Mouse (Mus musculus): ENCODE measurements around the gene Reln. TPM values are rescaled to one million over a fixed set of nuclear protein-coding genes. Genes with fewer than 3 reads are reported as not detected.

Reln gene
- polyA plus RNA-seq, 2 experiments: 3.3 to 6.7 TPM

GRCm38 (mm10) chr5:22255346-22255745 is 89.2 kb downstream of the Reln start:
- WGBS: 95% methylated on average over 3 of the region's 3 CpGs
- Histone ChIP-seq H3K4me1 (ENCODE audit: control insufficient read depth, insufficient read depth, low read length) (no peaks in the 10 kb centered on the region), H3K9ac (ENCODE audit: low read depth, low read length, severe bottlenecking) (no peak overlapping the region), H3K4me3 (replicated peaks; ENCODE audit: low read length) (no peak overlapping the region), H3K4me2 (replicated peaks; ENCODE audit: low read depth, low read length, severe bottlenecking) (no peak overlapping the region), H3K27me3 (ENCODE audit: control insufficient read depth, insufficient read depth, low read length) (no peaks in the 10 kb centered on the region), H3K27ac (replicated peaks; ENCODE audit: low read depth, low read length) (no peak overlapping the region), H3K9me3 (ENCODE audit: control insufficient read depth, low read length) (no peaks in the 10 kb centered on the region), H3K36me3 (ENCODE audit: control insufficient read depth, insufficient read depth, low read length) (no peaks in the 10 kb centered on the region)
- ATAC-seq (ENCODE audit: low FRiP score, low read depth) (no peak), DNase-seq (ENCODE audit: low spot score) (no peak)
- no peak for TF ChIP-seq POLR2A (IDR thresholded peaks at IDR 0.05; ENCODE audit: borderline replicate concordance, extremely low read depth, insufficient read depth, insufficient read length)

GRCm38 (mm10) chr5:22253910-22254309 is 90.6 kb downstream of the Reln start:
- Histone ChIP-seq H3K9me3 (ENCODE audit: control insufficient read depth, low read length) (no peaks in the 10 kb centered on the region), H3K36me3 (ENCODE audit: control insufficient read depth, insufficient read depth, low read length) (no peaks in the 10 kb centered on the region), H3K4me2 (replicated peaks; ENCODE audit: low read depth, low read length, severe bottlenecking) (no peak overlapping the region), H3K27ac (replicated peaks; ENCODE audit: low read depth, low read length) (no peak overlapping the region), H3K9ac (ENCODE audit: low read depth, low read length, severe bottlenecking) (no peak overlapping the region), H3K27me3 (ENCODE audit: control insufficient read depth, insufficient read depth, low read length) (no peaks in the 10 kb centered on the region), H3K4me1 (ENCODE audit: control insufficient read depth, insufficient read depth, low read length) (no peaks in the 10 kb centered on the region), H3K4me3 (replicated peaks; ENCODE audit: low read length) (no peak overlapping the region)
- DNase-seq (ENCODE audit: low spot score) (no peak), ATAC-seq (ENCODE audit: low FRiP score, low read depth) (no peak)
- no peak for TF ChIP-seq POLR2A (IDR thresholded peaks at IDR 0.05; ENCODE audit: borderline replicate concordance, extremely low read depth, insufficient read depth, insufficient read length)
- WGBS: 78% methylated on average over 3 of the region's 3 CpGs

DNA sequence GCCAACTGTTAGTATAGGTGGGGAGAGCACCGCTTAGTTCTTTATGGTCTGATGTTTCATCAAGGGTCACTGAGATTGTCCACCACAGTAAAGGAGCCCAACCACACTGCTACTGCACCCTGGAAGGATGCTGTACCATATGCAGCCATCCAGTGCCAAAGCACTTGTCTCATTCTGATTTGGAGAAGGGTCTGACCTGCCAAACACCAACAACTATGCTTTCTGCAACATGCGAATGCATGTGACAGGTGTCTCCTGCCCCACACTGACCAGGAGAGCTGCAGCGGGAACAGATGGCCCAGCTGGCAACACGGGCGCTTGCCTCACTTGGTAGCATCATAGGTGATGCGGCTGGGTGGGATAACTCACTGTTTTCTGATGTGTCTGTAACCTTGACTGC is 91.2 kb downstream of the Reln start:
- H3K4me2 ChIP-seq (replicated peaks; ENCODE audit: low read depth, low read length, severe bottlenecking): no peak overlapping the region
- H3K36me3 ChIP-seq (ENCODE audit: control insufficient read depth, insufficient read depth, low read length): no peaks in the 10 kb centered on the region
- H3K4me3 ChIP-seq (replicated peaks; ENCODE audit: low read length): no peak overlapping the region
- H3K27me3 ChIP-seq (ENCODE audit: control insufficient read depth, insufficient read depth, low read length): no peaks in the 10 kb centered on the region
- no peak overlapping the region for H3K27ac ChIP-seq (replicated peaks; ENCODE audit: low read depth, low read length)
- no peaks in the 10 kb centered on the region for H3K4me1 ChIP-seq (ENCODE audit: control insufficient read depth, insufficient read depth, low read length)
- DNase-seq (ENCODE audit: low spot score) (no peak), ATAC-seq (ENCODE audit: low FRiP score, low read depth) (no peak)
- WGBS: 92% methylated on average over 6 of the region's 6 CpGs
- H3K9ac ChIP-seq (ENCODE audit: low read depth, low read length, severe bottlenecking): no peak overlapping the region
- TF ChIP-seq POLR2A (IDR thresholded peaks at IDR 0.05; ENCODE audit: borderline replicate concordance, extremely low read depth, insufficient read depth, insufficient read length): no peak
- H3K9me3 ChIP-seq (ENCODE audit: control insufficient read depth, low read length): no peaks in the 10 kb centered on the region

GRCm38 (mm10) chr5:22247850-22248249 is 96.7 kb downstream of the Reln start:
- no peak overlapping the region for H3K27ac ChIP-seq (replicated peaks; ENCODE audit: low read depth, low read length)
- H3K9ac ChIP-seq (ENCODE audit: low read depth, low read length, severe bottlenecking): no peak overlapping the region
- DNase-seq (ENCODE audit: low spot score): no peak
- ATAC-seq (ENCODE audit: low FRiP score, low read depth): no peak
- no peaks in the 10 kb centered on the region for H3K36me3 ChIP-seq (ENCODE audit: control insufficient read depth, insufficient read depth, low read length)
- H3K9me3 ChIP-seq (ENCODE audit: control insufficient read depth, low read length): no peaks in the 10 kb centered on the region
- H3K27me3 ChIP-seq (ENCODE audit: control insufficient read depth, insufficient read depth, low read length): no peaks in the 10 kb centered on the region
- no peaks in the 10 kb centered on the region for H3K4me1 ChIP-seq (ENCODE audit: control insufficient read depth, insufficient read depth, low read length)
- TF ChIP-seq POLR2A (IDR thresholded peaks at IDR 0.05; ENCODE audit: borderline replicate concordance, extremely low read depth, insufficient read depth, insufficient read length): no peak
- 78% methylated on average over 6 of the region's 6 CpGs for WGBS
- no peak overlapping the region for H3K4me3 ChIP-seq (replicated peaks; ENCODE audit: low read length)
- H3K4me2 ChIP-seq (replicated peaks; ENCODE audit: low read depth, low read length, severe bottlenecking): no peak overlapping the region

DNA sequence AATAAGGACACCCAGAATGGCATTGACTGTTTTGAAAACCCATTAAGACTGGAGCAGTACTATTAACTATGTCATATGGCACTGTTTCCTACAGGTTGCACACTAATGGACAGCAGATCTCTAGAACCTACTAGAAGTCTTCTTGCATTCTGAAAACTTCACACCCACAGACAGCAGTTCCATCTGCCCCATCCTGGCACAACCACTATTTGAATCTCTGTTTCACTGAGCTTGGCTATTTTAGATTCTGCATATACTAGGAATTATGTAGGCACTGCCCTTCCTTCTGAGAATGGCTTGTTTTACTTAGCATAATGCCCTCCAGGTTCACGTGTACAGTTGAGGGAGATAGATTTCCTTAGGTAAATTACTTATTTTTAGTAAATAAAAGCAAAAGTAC is 99.4 kb downstream of the Reln start:
- WGBS: 92% methylated on average over 1 of the region's 1 CpGs
- H3K4me1 ChIP-seq (ENCODE audit: control insufficient read depth, insufficient read depth, low read length): no peaks in the 10 kb centered on the region
- H3K27me3 ChIP-seq (ENCODE audit: control insufficient read depth, insufficient read depth, low read length): no peaks in the 10 kb centered on the region
- no peak overlapping the region for H3K9ac ChIP-seq (ENCODE audit: low read depth, low read length, severe bottlenecking)
- no peak overlapping the region for H3K4me2 ChIP-seq (replicated peaks; ENCODE audit: low read depth, low read length, severe bottlenecking)
- TF ChIP-seq POLR2A (IDR thresholded peaks at IDR 0.05; ENCODE audit: borderline replicate concordance, extremely low read depth, insufficient read depth, insufficient read length): no peak
- ATAC-seq (ENCODE audit: low FRiP score, low read depth) (no peak), DNase-seq (ENCODE audit: low spot score) (no peak)
- no peak overlapping the region for H3K27ac ChIP-seq (replicated peaks; ENCODE audit: low read depth, low read length)
- H3K9me3 ChIP-seq (ENCODE audit: control insufficient read depth, low read length): no peaks in the 10 kb centered on the region
- H3K36me3 ChIP-seq (ENCODE audit: control insufficient read depth, insufficient read depth, low read length): no peaks in the 10 kb centered on the region
- no peak overlapping the region for H3K4me3 ChIP-seq (replicated peaks; ENCODE audit: low read length)

- Histone ChIP-seq H3K36me3 (ENCODE audit: control insufficient read depth, insufficient read depth, low read length) (no peaks in the 10 kb centered on the region), H3K27me3 (ENCODE audit: control insufficient read depth, insufficient read depth, low read length) (no peaks in the 10 kb centered on the region), H3K9ac (ENCODE audit: low read depth, low read length, severe bottlenecking) (no peak overlapping the region), H3K27ac (replicated peaks; ENCODE audit: low read depth, low read length) (no peak overlapping the region), H3K4me3 (replicated peaks; ENCODE audit: low read length) (no peak overlapping the region), H3K4me1 (ENCODE audit: control insufficient read depth, insufficient read depth, low read length) (no peaks in the 10 kb centered on the region), H3K9me3 (ENCODE audit: control insufficient read depth, low read length) (no peaks in the 10 kb centered on the region), H3K4me2 (replicated peaks; ENCODE audit: low read depth, low read length, severe bottlenecking) (no peak overlapping the region)
- no peak for DNase-seq (ENCODE audit: low spot score)
- no peak for TF ChIP-seq POLR2A (IDR thresholded peaks at IDR 0.05; ENCODE audit: borderline replicate concordance, extremely low read depth, insufficient read depth, insufficient read length)
- WGBS: 28% methylated on average over 2 of the region's 2 CpGs
- ATAC-seq (ENCODE audit: low FRiP score, low read depth): no peak
These were observed 101.0 kb downstream of the Reln start for GRCm38 (mm10) chr5:22243538-22243937.
